Comparison of ENCODE assay signal across 9 mouse cellular contexts in genomic region chr4:132776764-132777163, GRCm38 (mm10). TPM values are rescaled to one million over a fixed set of nuclear protein-coding genes. Genes with fewer than 3 reads are reported as not detected.
DNase-seq lines count a peak whose midpoint lies in the region; ATAC-seq and TF ChIP-seq lines count a peak whose summit lies in the region.
"Had no signal": no experiment of that assay in that cellular context is flagged by ENCODE, and none has a peak within 500 bp of the region (broad histone marks: within the 10 kb centered on the region; RNA-seq: fewer than 3 reads in every experiment).

No protein-coding gene starts in this region.

- peak; percentile 84 for TF ChIP-seq CTCF in intestine, postnatal 0 days (IDR thresholded peaks at IDR 0.05; ENCODE audit: low read depth)

- DNase-seq in adrenal gland, adult 18-20 months (ENCODE audit: low spot score in 2 of 2) = peak; percentile 65 to 69
- DNase-seq in induced T-regulatory cell, adult 2 months (ENCODE audit: low read depth) = peak; percentile 86
- peak; percentile 73 for DNase-seq in limb, embryonic 14.5 days (ENCODE audit: low spot score)
- peak; percentile 33 for DNase-seq in retina, postnatal 7 days (ENCODE audit: low read depth, low spot score)
- peak; percentile 68 to 70 for DNase-seq in thymus, postnatal 36 days

- no peak overlapping the region for H3K4me3 ChIP-seq in intestine, postnatal 0 days (ENCODE audit: low read depth, low read length)
- no peak overlapping the region for H3K4me3 ChIP-seq in intestine, embryonic 15.5 days (replicated peaks)
- no peak overlapping the region for H3K4me3 ChIP-seq in limb, embryonic 14.5 days (replicated peaks; ENCODE audit: low read length)
- H3K4me3 ChIP-seq: embryonic facial prominence, embryonic 12.5 days had no signal

- ATAC-seq in intestine, postnatal 0 days = no peak
- ATAC-seq in intestine, embryonic 15.5 days = no peak
- ATAC-seq in erythroblast, adult 5-6 weeks (replicated peaks; ENCODE audit: low FRiP score, poor library complexity, severe bottlenecking) = peak; percentile 78
- ATAC-seq in limb, embryonic 14.5 days (ENCODE audit: low FRiP score, low read depth) = no peak

- no peak overlapping the region for H3K4me2 ChIP-seq in intestine, postnatal 0 days (replicated peaks; ENCODE audit: low read depth)
- no peak overlapping the region for H3K4me2 ChIP-seq in intestine, embryonic 15.5 days (replicated peaks)
- H3K4me2 ChIP-seq in limb, embryonic 14.5 days (replicated peaks; ENCODE audit: low read depth, low read length, severe bottlenecking) = no peak overlapping the region
- H3K4me2 ChIP-seq: embryonic facial prominence, embryonic 12.5 days had no signal

- peaks cover 67% of the 10 kb centered on the region for H3K36me3 ChIP-seq in intestine, postnatal 0 days (ENCODE audit: control insufficient read depth, insufficient read depth)
- H3K36me3 ChIP-seq in intestine, embryonic 15.5 days = peaks cover 57% of the 10 kb centered on the region
- H3K36me3 ChIP-seq in limb, embryonic 14.5 days (ENCODE audit: control insufficient read depth, insufficient read depth, low read length) = peaks cover 80% of the 10 kb centered on the region

- 77% methylated on average over 5 of the region's 5 CpGs for WGBS in intestine, postnatal 0 days
- 81% methylated on average over 5 of the region's 5 CpGs for WGBS in intestine, embryonic 15.5 days
- 93% methylated on average over 5 of the region's 5 CpGs for WGBS in limb, embryonic 14.5 days

- H3K27ac ChIP-seq in intestine, postnatal 0 days (ENCODE audit: low read depth, low read length) = no peak overlapping the region
- H3K27ac ChIP-seq in intestine, embryonic 15.5 days = no peak overlapping the region
- no peak overlapping the region for H3K27ac ChIP-seq in limb, embryonic 14.5 days (replicated peaks; ENCODE audit: low read depth, low read length)
- H3K27ac ChIP-seq: embryonic facial prominence, embryonic 12.5 days had no signal

- no peaks in the 10 kb centered on the region for H3K27me3 ChIP-seq in intestine, postnatal 0 days (replicated peaks; ENCODE audit: control insufficient read depth, insufficient read depth, low read length)
- no peaks in the 10 kb centered on the region for H3K27me3 ChIP-seq in intestine, embryonic 15.5 days (replicated peaks)
- no peaks in the 10 kb centered on the region for H3K27me3 ChIP-seq in limb, embryonic 14.5 days (ENCODE audit: control insufficient read depth, insufficient read depth, low read length)
- H3K27me3 ChIP-seq: embryonic facial prominence, embryonic 12.5 days had no signal

- TF ChIP-seq POLR2A in limb, embryonic 14.5 days (IDR thresholded peaks at IDR 0.05; ENCODE audit: borderline replicate concordance, extremely low read depth, insufficient read depth, insufficient read length) = no peak

- no peaks in the 10 kb centered on the region for H3K4me1 ChIP-seq in intestine, postnatal 0 days (replicated peaks; ENCODE audit: control insufficient read depth, insufficient read depth, low read length)
- no peaks in the 10 kb centered on the region for H3K4me1 ChIP-seq in intestine, embryonic 15.5 days (replicated peaks)
- H3K4me1 ChIP-seq in limb, embryonic 14.5 days (ENCODE audit: control insufficient read depth, insufficient read depth, low read length) = no peaks in the 10 kb centered on the region
- H3K4me1 ChIP-seq: embryonic facial prominence, embryonic 12.5 days had no signal

- no peaks in the 10 kb centered on the region for H3K9me3 ChIP-seq in intestine, postnatal 0 days (ENCODE audit: control insufficient read depth)
- no peaks in the 10 kb centered on the region for H3K9me3 ChIP-seq in intestine, embryonic 15.5 days
- H3K9me3 ChIP-seq in limb, embryonic 14.5 days (ENCODE audit: control insufficient read depth, low read length) = no peaks in the 10 kb centered on the region
- H3K9me3 ChIP-seq: embryonic facial prominence, embryonic 12.5 days had no signal

- no peak overlapping the region for H3K9ac ChIP-seq in intestine, postnatal 0 days (ENCODE audit: low read depth, low read length)
- no peak overlapping the region for H3K9ac ChIP-seq in intestine, embryonic 15.5 days
- H3K9ac ChIP-seq in limb, embryonic 14.5 days (ENCODE audit: low read depth, low read length, severe bottlenecking) = no peak overlapping the region
- H3K9ac ChIP-seq: embryonic facial prominence, embryonic 12.5 days had no signal

RNA-seq across cellular contexts. Expression of gene Rpa2, which starts 8.6 kb away (rescaled TPM):
- polyA plus RNA-seq in intestine, postnatal 0 days (2015; fragmentation: Nextera tagmentation; extraction: Ambion mirVana) = 26.6 and 27.9 TPM in 2 replicates
- polyA plus RNA-seq in intestine, embryonic 15.5 days (2015; fragmentation: Nextera tagmentation; extraction: Ambion mirVana) = 85.5 and 88.1 TPM in 2 replicates
- total RNA-seq in adrenal gland, adult 18-20 months (2021) = 1 to 10 TPM; 5.2 to 7.2 TPM
- 17.3 and 20.6 TPM in 2 replicates for total RNA-seq in erythroblast, adult 5-6 weeks (2015; ENCODE audit: low replicate concordance)
- total RNA-seq in erythroblast, adult 5-6 weeks (2017; ENCODE audit: low replicate concordance) = 30.3 and 36.7 TPM in 2 replicates
- polyA plus RNA-seq in limb, embryonic 14.5 days (2012; rRNA removed) = 74.5 and 76.4 TPM in 2 replicates
- 104 and 114 TPM in 2 replicates for polyA plus RNA-seq in limb, embryonic 14.5 days (2014; fragmentation: Nextera tagmentation; extraction: Ambion mirVana)

RNA-seq across cellular contexts. Expression of gene Themis2, which starts 19.4 kb away (rescaled TPM):
- 1.3 and 1.4 TPM in 2 replicates for polyA plus RNA-seq in intestine, postnatal 0 days (2015; fragmentation: Nextera tagmentation; extraction: Ambion mirVana)
- polyA plus RNA-seq in intestine, embryonic 15.5 days (2015; fragmentation: Nextera tagmentation; extraction: Ambion mirVana) = 1.7 and 2.0 TPM in 2 replicates
- 1 to 10 TPM; 1.7 to 3.3 TPM for total RNA-seq in adrenal gland, adult 18-20 months (2021)
- 9.4 and 23.0 TPM in 2 replicates for total RNA-seq in erythroblast, adult 5-6 weeks (2015; ENCODE audit: low replicate concordance)
- total RNA-seq in erythroblast, adult 5-6 weeks (2017; ENCODE audit: low replicate concordance) = 7.8 and 10.7 TPM in 2 replicates
- 2.0 and 2.1 TPM in 2 replicates for polyA plus RNA-seq in limb, embryonic 14.5 days (2012; rRNA removed)
- 1.9 and 2.4 TPM in 2 replicates for polyA plus RNA-seq in limb, embryonic 14.5 days (2014; fragmentation: Nextera tagmentation; extraction: Ambion mirVana)

RNA-seq across cellular contexts. Expression of gene Smpdl3b, which starts 19.7 kb away (rescaled TPM):
- polyA plus RNA-seq in intestine, postnatal 0 days (2015; fragmentation: Nextera tagmentation; extraction: Ambion mirVana) = 2.9 TPM in 2 replicates
- 5.7 TPM in 2 replicates for polyA plus RNA-seq in intestine, embryonic 15.5 days (2015; fragmentation: Nextera tagmentation; extraction: Ambion mirVana)
- total RNA-seq in adrenal gland, adult 18-20 months (2021) = 10 to 100 TPM in 1 of 2 experiments, under 1 TPM in 1; 0.83 to 15.0 TPM
- 3.3 TPM in 1 of 2 replicates, not detected in the other for total RNA-seq in erythroblast, adult 5-6 weeks (2015; ENCODE audit: low replicate concordance)
- 0.26 TPM in 1 of 2 replicates, not detected in the other for total RNA-seq in erythroblast, adult 5-6 weeks (2017; ENCODE audit: low replicate concordance)
- polyA plus RNA-seq in limb, embryonic 14.5 days (2012; rRNA removed) = 8.0 and 9.0 TPM in 2 replicates
- polyA plus RNA-seq in limb, embryonic 14.5 days (2014; fragmentation: Nextera tagmentation; extraction: Ambion mirVana) = 6.3 and 7.1 TPM in 2 replicates

RNA-seq across cellular contexts. Expression of gene Xkr8, which starts 44.4 kb away (rescaled TPM):
- polyA plus RNA-seq in intestine, postnatal 0 days (2015; fragmentation: Nextera tagmentation; extraction: Ambion mirVana) = 1.8 and 3.3 TPM in 2 replicates
- 4.0 TPM in 2 replicates for polyA plus RNA-seq in intestine, embryonic 15.5 days (2015; fragmentation: Nextera tagmentation; extraction: Ambion mirVana)
- 1 to 10 TPM; 4.2 to 5.9 TPM for total RNA-seq in adrenal gland, adult 18-20 months (2021)
- total RNA-seq in erythroblast, adult 5-6 weeks (2015; ENCODE audit: low replicate concordance) = 1.7 and 1.9 TPM in 2 replicates
- 0.43 and 0.70 TPM in 2 replicates for total RNA-seq in erythroblast, adult 5-6 weeks (2017; ENCODE audit: low replicate concordance)
- 8.0 and 10.2 TPM in 2 replicates for polyA plus RNA-seq in limb, embryonic 14.5 days (2012; rRNA removed)
- 7.3 and 9.9 TPM in 2 replicates for polyA plus RNA-seq in limb, embryonic 14.5 days (2014; fragmentation: Nextera tagmentation; extraction: Ambion mirVana)

Comparison
In these comparisons a context has a peak if more than half of its experiments do, and no peak if none do; other contexts are left out.
1. DNase-seq: peak in every context shown above with its lines; median percentile 86 in induced T-regulatory cell, adult 2 months; 73 in limb, embryonic 14.5 days; 69 in thymus, postnatal 36 days; 67 in adrenal gland, adult 18-20 months; 33 in retina, postnatal 7 days.